Mouse (Mus musculus): ENCODE data around the gene Olfr625-ps1.

DNA sequence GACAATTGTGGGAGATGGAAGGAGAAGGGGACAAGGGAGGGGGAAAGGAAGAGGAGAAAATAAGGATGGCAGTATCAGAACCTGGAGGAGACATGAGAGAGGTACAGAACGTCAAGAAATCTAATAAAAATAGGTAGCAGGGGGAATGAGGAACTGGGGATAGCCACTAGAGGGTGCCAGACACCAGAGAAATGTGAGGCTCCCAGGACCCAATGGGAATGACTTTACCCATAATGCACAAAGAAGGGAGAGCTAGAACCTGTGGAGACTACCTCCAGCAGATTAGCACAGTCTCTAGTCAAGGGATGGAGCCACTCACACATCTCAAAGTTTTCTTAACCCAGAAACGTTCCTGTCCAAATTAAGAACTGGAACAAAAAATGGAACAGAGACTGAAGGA lies 29.5 kb downstream of the Olfr625-ps1 start:
- TF ChIP-seq CTCF (IDR thresholded peaks at IDR 0.05; ENCODE audit: control insufficient read depth, insufficient read depth, low read length) (peak; percentile 49; the same call in 1 of the 2 replicates), POLR2A (IDR thresholded peaks at IDR 0.05; ENCODE audit: borderline replicate concordance, control insufficient read depth, low read depth, low read length) (no peak)
